Mouse (Mus musculus): ENCODE results near the gene Ehd4.

DNA sequence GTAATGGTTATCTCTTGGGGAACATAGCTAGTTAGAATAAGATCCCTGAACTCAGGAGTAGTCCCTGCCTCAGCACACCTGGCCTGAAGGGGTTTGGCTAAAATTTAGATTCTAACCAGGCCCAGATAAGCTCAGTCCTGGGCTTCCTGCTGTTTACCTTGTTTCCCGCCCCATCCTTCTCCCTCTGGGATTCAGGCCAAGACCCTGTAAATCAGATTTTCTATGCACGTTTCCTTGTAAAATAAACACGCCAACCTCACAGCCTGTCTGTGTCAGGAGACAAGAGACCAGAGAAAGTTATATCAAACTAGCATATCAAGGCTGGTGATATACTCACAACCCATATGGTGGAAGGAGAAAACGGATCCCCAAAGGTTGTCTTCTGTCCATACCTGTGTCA, 42.8 kb downstream of the Ehd4 start:
- TF ChIP-seq CTCF (IDR thresholded peaks at IDR 0.05; ENCODE audit: low read depth, low read length) (no peak), POLR2A (IDR thresholded peaks at IDR 0.05; ENCODE audit: insufficient read depth, low read length) (no peak)

Data from ES-Bruce4 (cell line).